Mouse (Mus musculus): ENCODE data around the gene Gdf5. TPM values are rescaled to one million over a fixed set of nuclear protein-coding genes. Genes with fewer than 3 reads are reported as not detected.

Gene Gdf5
- polyA plus RNA-seq (2011; ENCODE audit: insufficient read depth, insufficient read length, low replicate concordance, missing spikeins), result not detected in 2 replicates

- H3K27ac ChIP-seq (ENCODE audit: control insufficient read depth, insufficient read depth, low read depth, low read length, poor library complexity), result no peak within 1 kb of the TSS
- no peak within 1 kb of the TSS for H3K4me3 ChIP-seq (replicated peaks; ENCODE audit: control insufficient read depth, low read depth, low read length)
- no peaks in the 10 kb centered on the region; the same call in 1 of the 2 replicates for H3K4me1 ChIP-seq (ENCODE audit: control insufficient read depth, insufficient read depth, low read length)
- 85% methylated on average over 13 of the region's 13 CpGs for whole genome bisulfite sequencing
- no peak for TF ChIP-seq CTCF (IDR thresholded peaks at IDR 0.05; ENCODE audit: control insufficient read depth, insufficient read depth, low read length)
- TF ChIP-seq POLR2A (IDR thresholded peaks at IDR 0.05; ENCODE audit: borderline replicate concordance, control insufficient read depth, low read depth, low read length), result no peak
These were observed at the start of gene Gdf5 for GRCm38 (mm10) chr2:155945124-155945523. Gdf5 (minus strand) TSS chr2:155945367.

GRCm38 (mm10) chr2:155991863-155992321 lies 46.7 kb upstream of the Gdf5 start:
- TF ChIP-seq POLR2A (IDR thresholded peaks at IDR 0.05; ENCODE audit: borderline replicate concordance, control insufficient read depth, low read depth, low read length) (no peak; the same call in 1 of the 2 replicates), CTCF (IDR thresholded peaks at IDR 0.05; ENCODE audit: control insufficient read depth, insufficient read depth, low read length) (no peak)
- Histone ChIP-seq H3K4me3 (replicated peaks; ENCODE audit: control insufficient read depth, low read depth, low read length) (no peak overlapping the region), H3K27ac (ENCODE audit: control insufficient read depth, insufficient read depth, low read depth, low read length, poor library complexity) (no peak overlapping the region; the same call in 1 of the 2 replicates), H3K4me1 (ENCODE audit: control insufficient read depth, insufficient read depth, low read length) (no peaks in the 10 kb centered on the region)
- 76% methylated on average over 14 of the region's 14 CpGs for WGBS

- no peak for TF ChIP-seq CTCF (IDR thresholded peaks at IDR 0.05; ENCODE audit: control insufficient read depth, insufficient read depth, low read length)
- TF ChIP-seq POLR2A (IDR thresholded peaks at IDR 0.05; ENCODE audit: borderline replicate concordance, control insufficient read depth, low read depth, low read length), result no peak
- no peaks in the 10 kb centered on the region for H3K4me1 ChIP-seq (ENCODE audit: control insufficient read depth, insufficient read depth, low read length)
- H3K4me3 ChIP-seq (replicated peaks; ENCODE audit: control insufficient read depth, low read depth, low read length), result no peak overlapping the region
- WGBS, result 90% methylated on average over 10 of the region's 10 CpGs
- no peak overlapping the region for H3K27ac ChIP-seq (ENCODE audit: control insufficient read depth, insufficient read depth, low read depth, low read length, poor library complexity)
These were observed 46.0 kb upstream of the Gdf5 start for GRCm38 (mm10) chr2:155991151-155991550.

GRCm38 (mm10) chr2:155989085-155989484 lies 43.9 kb upstream of the Gdf5 start:
- Histone ChIP-seq H3K4me3 (replicated peaks; ENCODE audit: control insufficient read depth, low read depth, low read length) (no peak overlapping the region), H3K27ac (ENCODE audit: control insufficient read depth, insufficient read depth, low read depth, low read length, poor library complexity) (peak overlapping the region; percentile 26; the same call in 1 of the 2 replicates), H3K4me1 (ENCODE audit: control insufficient read depth, insufficient read depth, low read length) (no peaks in the 10 kb centered on the region)
- WGBS, result 63% methylated on average over 4 of the region's 4 CpGs
- TF ChIP-seq CTCF (IDR thresholded peaks at IDR 0.05; ENCODE audit: control insufficient read depth, insufficient read depth, low read length), result no peak
- no peak for TF ChIP-seq POLR2A (IDR thresholded peaks at IDR 0.05; ENCODE audit: borderline replicate concordance, control insufficient read depth, low read depth, low read length)

- no peak overlapping the region for H3K27ac ChIP-seq (ENCODE audit: control insufficient read depth, insufficient read depth, low read depth, low read length, poor library complexity)
- TF ChIP-seq CTCF (IDR thresholded peaks at IDR 0.05; ENCODE audit: control insufficient read depth, insufficient read depth, low read length) (no peak), POLR2A (IDR thresholded peaks at IDR 0.05; ENCODE audit: borderline replicate concordance, control insufficient read depth, low read depth, low read length) (no peak)
- H3K4me3 ChIP-seq (replicated peaks; ENCODE audit: control insufficient read depth, low read depth, low read length), result no peak overlapping the region
- H3K4me1 ChIP-seq (ENCODE audit: control insufficient read depth, insufficient read depth, low read length), result no peaks in the 10 kb centered on the region
- WGBS, result 89% methylated on average over 6 of the region's 6 CpGs
These were observed 42.0 kb upstream of the Gdf5 start for GRCm38 (mm10) chr2:155987131-155987530.

- Histone ChIP-seq H3K4me1 (ENCODE audit: control insufficient read depth, insufficient read depth, low read length) (no peaks in the 10 kb centered on the region), H3K4me3 (replicated peaks; ENCODE audit: control insufficient read depth, low read depth, low read length) (no peak overlapping the region), H3K27ac (ENCODE audit: control insufficient read depth, insufficient read depth, low read depth, low read length, poor library complexity) (no peak overlapping the region)
- TF ChIP-seq POLR2A (IDR thresholded peaks at IDR 0.05; ENCODE audit: borderline replicate concordance, control insufficient read depth, low read depth, low read length) (no peak), CTCF (IDR thresholded peaks at IDR 0.05; ENCODE audit: control insufficient read depth, insufficient read depth, low read length) (no peak)
- WGBS, result 78% methylated on average over 7 of the region's 7 CpGs
These were observed 40.6 kb upstream of the Gdf5 start for GRCm38 (mm10) chr2:155985776-155986175.

GRCm38 (mm10) chr2:155979328-155979991 lies 34.3 kb upstream of the Gdf5 start:
- Histone ChIP-seq H3K4me1 (ENCODE audit: control insufficient read depth, insufficient read depth, low read length) (peaks cover 3% of the 10 kb centered on the region; the same call in 1 of the 2 replicates), H3K27ac (ENCODE audit: control insufficient read depth, insufficient read depth, low read depth, low read length, poor library complexity) (peak overlapping the region; percentile 74), H3K4me3 (replicated peaks; ENCODE audit: control insufficient read depth, low read depth, low read length) (peak overlapping the region; percentile 61)
- 17% methylated on average over 5 of the region's 5 CpGs for WGBS
- TF ChIP-seq CTCF (IDR thresholded peaks at IDR 0.05; ENCODE audit: control insufficient read depth, insufficient read depth, low read length) (no peak), POLR2A (IDR thresholded peaks at IDR 0.05; ENCODE audit: borderline replicate concordance, control insufficient read depth, low read depth, low read length) (0 out of 2 replicates have a peak, but pooled peaks have one; percentile 13)

GRCm38 (mm10) chr2:155974087-155974731 lies 29.0 kb upstream of the Gdf5 start:
- WGBS, result 73% methylated on average over 14 of the region's 14 CpGs
- Histone ChIP-seq H3K4me3 (replicated peaks; ENCODE audit: control insufficient read depth, low read depth, low read length) (no peak overlapping the region), H3K27ac (ENCODE audit: control insufficient read depth, insufficient read depth, low read depth, low read length, poor library complexity) (peak overlapping the region; percentile 53), H3K4me1 (ENCODE audit: control insufficient read depth, insufficient read depth, low read length) (peaks cover 3% of the 10 kb centered on the region)
- TF ChIP-seq POLR2A (IDR thresholded peaks at IDR 0.05; ENCODE audit: borderline replicate concordance, control insufficient read depth, low read depth, low read length) (no peak), CTCF (IDR thresholded peaks at IDR 0.05; ENCODE audit: control insufficient read depth, insufficient read depth, low read length) (peak; percentile 6; the same call in 1 of the 2 replicates)
